Mouse (Mus musculus) left cerebral cortex, postnatal 10 days (tissue): Measurements from ENCODE around the gene Blvrb. TPM values are rescaled to one million over a fixed set of nuclear protein-coding genes. Genes with fewer than 3 reads are reported as not detected.
"Not testable (repeated sequence)": the region's sequence is repeated elsewhere in the genome, so short reads cannot be mapped to it uniquely, and the experiment has no call there.

Source experiments
- DNase-seq, 2 experiments: peaks; one replicate each; pipeline ENCODE4 v3.0.0; 2021 to 2022; ENCODE audit warnings: low spot score in 2 of 2, mixed read lengths in 1 of 2; ENCODE audit errors: extremely low spot score in 1 of 2
- intact Hi-C: fragments of 180-260 bp; cut with DNase I; formaldehyde crosslinking; loops from one replicate; pipeline ENCODE4 v1.15.1; 2025
- total RNA-seq, 2 experiments: library from RNA; stranded (reverse); gene quantifications; 2 replicates each; pipeline ENCODE4 v1.2.3; 2021

The Blvrb gene
- total RNA-seq, 2 experiments from 2014 or later = 11.8 to 12.7 TPM

DNA sequence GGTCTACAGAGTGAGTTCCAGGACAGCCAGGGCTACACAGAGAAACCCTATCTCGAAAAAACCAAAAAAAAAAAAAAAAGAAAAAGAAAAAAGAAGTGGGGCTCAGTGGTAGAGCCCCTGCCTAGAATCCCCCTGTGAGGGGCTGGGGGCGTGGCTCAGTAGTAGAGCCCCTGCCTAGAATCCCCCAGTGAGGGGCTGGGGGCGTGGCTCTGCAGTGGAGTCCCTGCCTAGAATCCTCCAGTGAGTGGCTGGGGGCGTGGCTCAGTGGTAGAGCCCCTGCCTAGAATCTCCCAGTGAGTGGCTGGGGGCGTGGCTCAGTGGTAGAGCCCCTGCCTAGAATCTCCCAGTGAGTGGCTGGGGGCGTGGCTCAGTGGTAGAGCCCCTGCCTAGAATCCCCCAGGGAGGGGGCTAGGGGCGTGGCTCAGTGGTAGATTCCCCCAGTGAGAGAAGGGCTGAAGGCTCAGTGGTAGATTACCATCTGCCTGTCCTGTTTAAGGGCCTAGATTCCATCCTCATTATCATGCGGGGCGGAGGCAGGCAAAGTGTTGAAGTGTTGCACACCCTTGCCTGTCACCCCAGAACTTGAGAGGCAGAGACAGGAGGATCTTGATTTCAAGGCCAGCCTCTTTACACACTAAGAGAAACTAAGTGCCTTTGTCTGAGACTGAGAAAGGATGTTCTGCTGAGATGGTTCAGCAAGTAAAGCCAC lies 47.0 kb downstream of the Blvrb start:
- DNase-seq, intact Hi-C loops: not testable (repeated sequence)

DNA sequence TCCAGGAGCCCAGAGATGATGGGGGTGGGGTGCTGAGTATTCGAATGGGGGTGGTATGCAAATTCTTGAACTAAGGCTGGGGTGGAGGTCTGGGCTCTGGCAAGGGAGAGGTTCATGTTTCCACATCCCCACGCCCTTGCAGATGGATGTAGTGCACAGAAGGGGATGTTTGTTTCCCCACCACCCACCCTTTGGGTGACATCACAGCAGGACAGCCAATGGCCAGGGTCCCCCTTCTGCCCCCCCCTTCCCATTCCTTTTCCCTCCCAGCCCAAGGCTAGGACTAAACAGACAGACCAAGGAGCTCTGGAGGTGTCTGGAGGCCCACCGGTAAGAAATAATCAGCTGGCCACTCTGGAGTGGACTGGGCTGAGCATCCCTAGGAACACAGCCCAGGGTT lies 51.3 kb downstream of the Blvrb start, which contains the start of gene Prx:
TSS of gene Prx (plus strand) at position 289 of the 400 bp plus-strand sequence.
- intact Hi-C loops = no loop called here
- no peak for DNase-seq

DNA sequence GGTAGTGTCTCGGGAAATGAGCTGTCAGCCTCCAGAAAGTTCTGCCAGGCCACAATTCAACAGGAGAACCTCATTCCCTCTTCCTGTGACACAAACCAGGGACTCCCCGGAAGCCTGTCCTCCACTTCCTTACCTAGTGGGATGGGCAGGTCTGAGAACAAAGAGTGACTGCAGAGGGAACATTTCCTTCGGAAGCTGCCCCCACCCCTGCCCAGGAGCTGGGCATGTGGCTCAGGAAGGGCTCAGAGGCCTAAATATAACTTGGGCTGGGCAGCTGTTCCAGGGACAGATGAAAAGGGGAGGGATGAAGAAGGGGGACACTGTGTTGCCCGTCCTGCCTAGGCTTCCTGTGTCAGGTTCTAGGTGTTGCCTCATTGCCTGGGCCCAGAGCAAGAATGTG lies 53.8 kb downstream of the Blvrb start:
- intact Hi-C loops = no loop called here

DNA sequence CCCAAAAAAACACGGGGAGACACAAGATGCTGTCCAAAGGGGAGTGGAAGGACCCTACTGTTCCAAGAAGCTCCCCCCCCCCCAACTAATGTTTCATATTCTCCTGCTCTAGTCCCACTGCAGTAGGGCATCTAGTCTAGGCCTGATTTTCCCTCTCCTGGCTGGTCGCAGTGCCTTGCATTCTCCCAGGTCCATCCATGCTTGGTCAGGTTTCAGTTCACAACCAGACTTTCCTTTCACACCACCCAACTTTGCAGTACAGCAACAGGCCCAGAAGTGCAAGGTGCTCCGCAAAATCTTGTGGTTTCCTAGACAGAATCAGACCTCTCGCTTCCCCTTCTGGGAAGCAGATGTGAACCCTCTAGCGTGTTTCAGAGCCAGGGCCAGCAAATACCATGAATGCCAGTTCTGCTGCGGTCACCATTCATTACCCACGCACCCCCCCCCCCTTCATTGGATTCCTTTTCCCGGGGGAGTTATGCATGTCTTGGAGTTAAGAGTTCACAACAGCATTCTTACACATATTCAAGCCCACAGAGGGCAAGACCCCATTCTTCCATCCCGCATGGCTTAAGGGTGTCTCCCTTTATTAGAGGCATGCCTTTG lies 59.1 kb downstream of the Blvrb start:
- intact Hi-C loops = no loop called here
- no peak for DNase-seq

More for the DNA sequence above, 53.8 kb downstream of the Blvrb start:
- DNase-seq = no peak

DNA sequence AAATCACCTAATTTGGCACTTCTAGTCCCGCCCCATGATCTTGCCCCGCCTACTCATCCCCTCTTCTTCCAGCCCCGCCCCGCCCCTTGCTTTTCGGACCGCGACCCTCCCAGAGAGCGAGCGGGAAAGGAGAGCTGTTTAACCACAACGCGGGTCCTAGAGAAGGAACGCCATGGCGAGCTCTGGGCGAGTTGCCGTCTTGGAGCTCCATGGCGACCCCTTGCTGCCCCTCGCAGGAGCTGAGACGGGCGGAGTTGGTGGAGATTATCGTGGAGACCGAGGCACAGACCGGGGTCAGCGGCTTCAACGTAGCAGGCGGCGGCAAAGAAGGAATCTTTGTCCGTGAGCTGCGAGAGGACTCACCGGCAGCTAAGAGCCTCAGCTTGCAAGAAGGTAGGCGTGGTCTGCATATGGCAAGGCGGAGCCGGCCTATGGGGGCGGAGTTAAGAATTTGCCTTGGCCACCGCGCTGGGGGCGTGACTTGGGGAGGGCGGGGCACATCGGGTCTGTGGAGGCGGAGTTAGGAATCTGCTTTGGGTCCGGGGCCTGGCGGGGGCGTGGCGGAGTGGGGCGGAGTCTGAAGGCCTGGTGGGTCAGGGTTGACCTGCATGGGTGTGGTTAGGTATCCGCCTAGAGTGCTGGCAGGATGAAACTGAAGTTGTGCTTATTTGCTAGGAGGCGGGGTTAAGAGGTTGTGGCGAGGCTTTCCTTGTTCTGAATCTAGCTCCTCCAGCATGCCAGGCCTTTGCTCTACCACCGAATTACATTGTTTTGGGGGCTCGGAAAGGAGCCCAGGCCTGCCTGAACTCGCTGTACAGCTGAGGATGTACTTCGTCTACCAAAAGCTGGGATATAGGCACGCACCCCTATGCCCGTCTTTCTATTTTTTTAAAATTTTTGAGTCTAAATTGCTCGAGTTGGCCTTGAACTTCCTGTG lies 60.2 kb downstream of the Blvrb start:
- DNase-seq = peak; percentile 88 to 97
- intact Hi-C loops = no loop called here

DNA sequence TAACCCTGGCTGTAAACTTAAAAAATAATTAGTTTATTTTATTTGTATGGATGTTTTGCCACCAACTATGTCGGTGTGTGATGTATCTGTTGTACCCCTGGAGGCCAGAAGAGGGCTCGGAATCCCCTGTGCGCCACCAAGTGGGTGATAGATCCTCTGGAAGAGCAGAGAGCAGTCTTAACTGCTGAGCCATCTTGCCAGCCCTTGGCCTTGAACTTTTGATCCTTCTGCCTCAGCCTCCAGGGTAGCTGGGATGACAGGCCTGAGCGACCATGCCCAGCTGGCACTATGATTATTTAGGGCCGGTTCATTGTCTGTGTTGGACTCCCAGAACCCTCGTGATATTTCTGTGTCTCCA lies 60.8 kb downstream of the Blvrb start:
- intact Hi-C loops = no loop called here
- DNase-seq = peak in 1 of 2 experiments; percentile 76

DNA sequence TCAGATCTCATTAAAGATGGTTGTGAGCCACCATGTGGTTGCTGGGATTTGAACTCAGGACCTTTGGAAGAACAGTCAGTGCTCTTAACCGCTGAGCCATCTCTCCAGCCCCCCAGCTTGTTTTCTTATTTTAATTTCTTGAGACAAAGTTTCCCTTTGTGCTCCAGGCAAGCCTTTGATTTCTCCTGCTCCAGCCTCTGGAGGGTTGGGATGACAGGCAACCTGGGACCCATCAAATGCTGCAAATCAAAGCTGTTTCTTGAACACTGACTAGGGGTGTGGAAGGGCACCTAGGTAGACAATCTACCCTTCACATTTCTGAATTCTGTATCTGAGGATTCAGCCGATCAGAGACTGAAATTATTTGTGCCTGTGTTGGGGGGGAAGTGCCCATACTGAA lies 63.0 kb downstream of the Blvrb start:
- DNase-seq = no peak
- intact Hi-C loops = no loop called here

DNA sequence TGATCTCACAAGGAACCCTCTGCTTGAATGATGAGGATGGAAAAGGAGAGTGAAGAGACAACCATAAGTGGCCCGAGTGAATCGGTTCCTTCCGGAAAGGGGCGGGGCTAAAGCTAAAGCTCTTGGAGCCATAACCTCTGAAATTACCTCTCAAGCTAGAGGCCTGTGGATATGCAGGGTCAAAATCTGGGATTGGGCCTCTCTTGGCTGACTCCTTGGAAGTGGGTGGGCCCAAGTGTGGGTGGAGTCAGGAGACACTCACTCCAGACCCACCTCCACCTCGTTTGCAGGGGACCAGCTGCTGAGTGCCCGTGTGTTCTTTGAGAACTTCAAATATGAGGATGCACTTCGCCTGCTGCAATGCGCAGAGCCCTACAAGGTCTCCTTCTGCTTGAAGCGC lies 67.2 kb downstream of the Blvrb start:
- no peak for DNase-seq
- intact Hi-C loops = no loop called here

Other genes starting within 250 kb of the Blvrb start
- gene Itpkc, start 219.3 kb upstream of the Blvrb start, total RNA-seq = 1 to 10 TPM; 7.6 to 8.7 TPM
- gene Coq8b, start 215.0 kb upstream of the Blvrb start, total RNA-seq = 10 to 100 TPM; 28.3 TPM
- 100 to 1,000 TPM; 117 to 126 TPM for gene Numbl, start 189.5 kb upstream of the Blvrb start, total RNA-seq
- 10 to 100 TPM; 52.3 to 57.5 TPM for gene Ltbp4, start 110.3 kb upstream of the Blvrb start, total RNA-seq
- gene Shkbp1, start 92.0 kb upstream of the Blvrb start, total RNA-seq = 10 to 100 TPM; 24.7 to 27.9 TPM
- gene Gm20479, start 90.6 kb upstream of the Blvrb start, total RNA-seq = not detected
- 10 to 100 TPM; 89.7 to 99.2 TPM for gene Sptbn4, start 292 bp upstream of the Blvrb start, total RNA-seq
- 1 to 10 TPM; 2.5 to 3.2 TPM for gene Sertad3, start 25.8 kb downstream of the Blvrb start, total RNA-seq
- 1 to 10 TPM; 6.0 to 7.0 TPM for gene Sertad1, start 38.9 kb downstream of the Blvrb start, total RNA-seq
- gene Prx, start 51.3 kb downstream of the Blvrb start, total RNA-seq = 1 to 10 TPM; 1.4 TPM
- under 1 TPM; 0.26 to 0.34 TPM for gene Hipk4, start 75.3 kb downstream of the Blvrb start, total RNA-seq
- gene Pld3, start 105.2 kb downstream of the Blvrb start, total RNA-seq = 100 to 1,000 TPM; 520 to 550 TPM
- gene 2310022A10Rik, start 105.3 kb downstream of the Blvrb start, total RNA-seq = 10 to 100 TPM; 23.1 to 26.2 TPM
- 100 to 1,000 TPM in 1 of 2 experiments, 10 to 100 TPM in 1; 92.2 to 103 TPM for gene Akt2, start 143.6 kb downstream of the Blvrb start, total RNA-seq
- gene Ttc9b, start 205.9 kb downstream of the Blvrb start, total RNA-seq = 100 to 1,000 TPM; 139 to 145 TPM
- 100 to 1,000 TPM; 220 to 227 TPM for gene Map3k10, start 226.6 kb downstream of the Blvrb start, total RNA-seq
- 1 to 10 TPM; 8.3 to 9.8 TPM for gene Zfp607b, start 241.4 kb downstream of the Blvrb start, total RNA-seq